Mouse (Mus musculus) CH12.LX (cell line): Measurements from ENCODE around the gene Tm4sf19.

Source experiments
- CTCF ChIP-seq, 2 experiments: IDR thresholded peaks in 1 of 2; conservative IDR thresholded peaks in 1 of 2; 2 replicates each; pipeline ENCODE4 v1.5.1; 2011 to 2012; ENCODE audit warnings: low read depth in 2 of 2, low read length in 2 of 2, improper control_type of control experiment in 1 of 2, inconsistent platforms in 1 of 2, mild to moderate bottlenecking in 1 of 2, moderate library complexity in 1 of 2
- GABPA ChIP-seq: IDR thresholded peaks from 2 replicates; pipeline ENCODE4 v1.6.1; 2012; ENCODE audit warnings: low read depth, low read length, improper control_type of control experiment, inconsistent platforms; ENCODE audit not compliant: insufficient replicate concordance
- HCFC1 ChIP-seq: IDR thresholded peaks from 2 replicates; pipeline ENCODE4 v1.6.1; 2012; ENCODE audit warnings: low read depth, mild to moderate bottlenecking, inconsistent platforms, low read length, improper control_type of control experiment
- JUND ChIP-seq: conservative IDR thresholded peaks from 2 replicates; pipeline ENCODE4 v1.6.1; 2011; ENCODE audit warnings: low read depth, low read length, improper control_type of control experiment
- MAX ChIP-seq: IDR thresholded peaks from 2 replicates; pipeline ENCODE4 v1.6.1; 2011; ENCODE audit warnings: low read length, improper control_type of control experiment
- MAZ ChIP-seq: IDR thresholded peaks from 2 replicates; pipeline ENCODE4 v1.6.1; 2012; ENCODE audit warnings: low read depth, mild to moderate bottlenecking, inconsistent platforms, low read length, improper control_type of control experiment, moderate library complexity
- MXI1 ChIP-seq: IDR thresholded peaks from 2 replicates; pipeline ENCODE4 v1.6.1; 2011; ENCODE audit warnings: mild to moderate bottlenecking, low read depth, low read length, improper control_type of control experiment
- POLR2A ChIP-seq: IDR thresholded peaks from 2 replicates; pipeline ENCODE4 v1.6.1; 2011; ENCODE audit warnings: low read depth, mild to moderate bottlenecking, improper control_type of control experiment, low read length
- USF1 ChIP-seq: IDR thresholded peaks from 2 replicates; pipeline ENCODE4 v1.6.1; 2014; ENCODE audit warnings: low read depth, mild to moderate bottlenecking, inconsistent platforms, low read length, improper control_type of control experiment
- ZKSCAN1 ChIP-seq: IDR thresholded peaks from 2 replicates; pipeline ENCODE4 v1.6.1; 2012; ENCODE audit warnings: low read depth, inconsistent platforms, low read length, improper control_type of control experiment, borderline replicate concordance
- ZNF384 ChIP-seq: IDR thresholded peaks from 2 replicates; pipeline ENCODE4 v1.6.1; 2012; ENCODE audit warnings: low read depth, low read length, improper control_type of control experiment, inconsistent platforms

GRCm38 (mm10) chr16:32431047-32431591 lies 30.8 kb downstream of the Tm4sf19 start:
- TF ChIP-seq ZNF384 (no peak), JUND (no peak), MAX (no peak), POLR2A (no peak), GABPA (no peak), CTCF (conservative IDR thresholded peaks at IDR 0.05 in 1 of 2, IDR thresholded peaks at IDR 0.05 in 1 of 2; ENCODE audit: low read depth in 2 of 2, low read length in 2 of 2) (no peak), HCFC1 (no peak), ZKSCAN1 (no peak), USF1 (no peak), MAZ (no peak), MXI1 (no peak)
